Mouse (Mus musculus) MEL (cell line): ENCODE measurements at regions not wholly inside any gene's neighbourhood (a gene's known extent, or its start where the extent isn't known, plus 50 kb on each side); places are given as distances from the start of the nearest gene placed in this dataset.

ENCODE experiments used
- CHD2 ChIP-seq: IDR thresholded peaks from 2 replicates; pipeline ENCODE4 v1.6.1; 2011; ENCODE audit warnings: low read length, improper control_type of control experiment
- E2F4 ChIP-seq: IDR thresholded peaks from 2 replicates; pipeline ENCODE4 v1.6.1; 2011; ENCODE audit warnings: low read depth, low read length, improper control_type of control experiment, borderline replicate concordance
- MAFK ChIP-seq: IDR thresholded peaks from 2 replicates; pipeline ENCODE4 v1.6.1; 2011; ENCODE audit warnings: low read depth, mild to moderate bottlenecking, low read length, improper control_type of control experiment, borderline replicate concordance
- MYB ChIP-seq: IDR thresholded peaks from 2 replicates; pipeline ENCODE4 v1.6.1; 2011; ENCODE audit warnings: mild to moderate bottlenecking, low read depth, low read length, improper control_type of control experiment

- no peak for TF ChIP-seq MAFK
- no peak for TF ChIP-seq MYB
- no peak for TF ChIP-seq E2F4
- TF ChIP-seq CHD2: no peak
Observed at GRCm38 (mm10) chr9:103867433-103868209, 106.0 kb upstream of the Tmem108 start.
